Mouse (Mus musculus) erythroblast, adult 5-6 weeks (primary cell): ENCODE results near the gene Gm40193. TPM values are rescaled to one million over a fixed set of nuclear protein-coding genes. Genes with fewer than 3 reads are reported as not detected.

ENCODE experiments used
- ATAC-seq: replicated peaks from 2 replicates; pipeline ENCODE4 v1.8.0; 2016; ENCODE audit warnings: moderate number of reproducible peaks, mild to moderate bottlenecking, moderate TSS enrichment, inconsistent platforms; ENCODE audit not compliant: poor library complexity, low FRiP score, severe bottlenecking
- total RNA-seq, 2 experiments: library from RNA; stranded (forward) in 1 of 2; stranded (reverse) in 1 of 2; fragments of 150-400 nt in 1 of 2; fragments of 200-764, 138-1000 nt in 1 of 2; gene quantifications; 2 replicates each; pipeline versions ENCODE4 v1.2.3 to v1.2.4; 2015 to 2017; ENCODE audit warnings: low replicate concordance in 2 of 2

Gene Gm40193
- total RNA-seq, 2 experiments from 2014 or later = not detected

- no peak for ATAC-seq
Observed at GRCm38 (mm10) chr11:70511242-70511641, 21.5 kb downstream of the Gm40193 start.

GRCm38 (mm10) chr11:70509753-70510564 lies 22.8 kb downstream of the Gm40193 start:
- ATAC-seq = no peak

- no peak for ATAC-seq
Observed at GRCm38 (mm10) chr11:70506962-70507515, 25.7 kb downstream of the Gm40193 start.

GRCm38 (mm10) chr11:70506385-70506784 lies 26.4 kb downstream of the Gm40193 start:
- no peak for ATAC-seq

- no peak for ATAC-seq
Observed at GRCm38 (mm10) chr11:70504970-70505369, 27.8 kb downstream of the Gm40193 start, which contains the start of gene Tm4sf5. Gene Tm4sf5, plus strand, starts transcription at chr11:70505244.

- no peak for ATAC-seq
Observed at GRCm38 (mm10) chr11:70502018-70502417, 30.7 kb downstream of the Gm40193 start.

GRCm38 (mm10) chr11:70500476-70500812 lies 32.3 kb downstream of the Gm40193 start:
- ATAC-seq = no peak

- ATAC-seq = 0 out of 2 replicates have a peak, but pooled peaks have one; percentile 35
Observed at GRCm38 (mm10) chr11:70499566-70500475, 32.9 kb downstream of the Gm40193 start.

- no peak for ATAC-seq
Observed at GRCm38 (mm10) chr11:70489684-70490083, 43.1 kb downstream of the Gm40193 start.

GRCm38 (mm10) chr11:70489138-70489537 lies 43.6 kb downstream of the Gm40193 start:
- no peak for ATAC-seq

- ATAC-seq = no peak
Observed at GRCm38 (mm10) chr11:70487816-70488215, 44.9 kb downstream of the Gm40193 start.

GRCm38 (mm10) chr11:70485498-70485897 lies 47.2 kb downstream of the Gm40193 start:
- no peak for ATAC-seq

Other genes starting within 250 kb of the Gm40193 start
- 0.96 and 2.5 TPM in 2 replicates for gene Alox12e, start 210.3 kb downstream of the Gm40193 start, total RNA-seq (2015; ENCODE audit: low replicate concordance)
- gene Alox12e, start 210.3 kb downstream of the Gm40193 start, total RNA-seq (2017; ENCODE audit: low replicate concordance) = 0.42 TPM in 1 of 2 replicates, not detected in the other
- gene Alox15, start 180.9 kb downstream of the Gm40193 start, total RNA-seq (2015; ENCODE audit: low replicate concordance) = 14.4 and 37.1 TPM in 2 replicates
- 5.7 and 26.6 TPM in 2 replicates for gene Alox15, start 180.9 kb downstream of the Gm40193 start, total RNA-seq (2017; ENCODE audit: low replicate concordance)
- gene Pelp1, start 122.9 kb downstream of the Gm40193 start, total RNA-seq (2015; ENCODE audit: low replicate concordance) = 1.7 and 9.4 TPM in 2 replicates
- gene Pelp1, start 122.9 kb downstream of the Gm40193 start, total RNA-seq (2017; ENCODE audit: low replicate concordance) = 1.1 and 3.6 TPM in 2 replicates
- gene Arrb2, start 100.3 kb downstream of the Gm40193 start, total RNA-seq (2015; ENCODE audit: low replicate concordance) = 37.4 and 64.9 TPM in 2 replicates
- gene Arrb2, start 100.3 kb downstream of the Gm40193 start, total RNA-seq (2017; ENCODE audit: low replicate concordance) = 37.1 and 38.1 TPM in 2 replicates
- 11.5 and 20.5 TPM in 2 replicates for gene Med11, start 81.0 kb downstream of the Gm40193 start, total RNA-seq (2015; ENCODE audit: low replicate concordance)
- gene Med11, start 81.0 kb downstream of the Gm40193 start, total RNA-seq (2017; ENCODE audit: low replicate concordance) = 5.4 and 6.2 TPM in 2 replicates
- gene Zmynd15, start 73.5 kb downstream of the Gm40193 start, total RNA-seq (2015; ENCODE audit: low replicate concordance) = not detected in 2 replicates
- gene Zmynd15, start 73.5 kb downstream of the Gm40193 start, total RNA-seq (2017; ENCODE audit: low replicate concordance) = not detected in 2 replicates
- not detected in 2 replicates for gene Cxcl16, start 73.0 kb downstream of the Gm40193 start, total RNA-seq (2015; ENCODE audit: low replicate concordance)
- not detected in 2 replicates for gene Cxcl16, start 73.0 kb downstream of the Gm40193 start, total RNA-seq (2017; ENCODE audit: low replicate concordance)
- gene Tm4sf5, start 27.7 kb downstream of the Gm40193 start, total RNA-seq (2015; ENCODE audit: low replicate concordance) = not detected in 2 replicates
- gene Tm4sf5, start 27.7 kb downstream of the Gm40193 start, total RNA-seq (2017; ENCODE audit: low replicate concordance) = not detected in 2 replicates
- gene Vmo1, start 18.3 kb downstream of the Gm40193 start, total RNA-seq (2015; ENCODE audit: low replicate concordance) = not detected in 2 replicates
- not detected in 2 replicates for gene Vmo1, start 18.3 kb downstream of the Gm40193 start, total RNA-seq (2017; ENCODE audit: low replicate concordance)
- not detected in 2 replicates for gene Gltpd2, start 13.7 kb downstream of the Gm40193 start, total RNA-seq (2015; ENCODE audit: low replicate concordance)
- gene Gltpd2, start 13.7 kb downstream of the Gm40193 start, total RNA-seq (2017; ENCODE audit: low replicate concordance) = not detected in 2 replicates
- 33.4 and 43.5 TPM in 2 replicates for gene Psmb6, start 7.6 kb downstream of the Gm40193 start, total RNA-seq (2015; ENCODE audit: low replicate concordance)
- 55.5 and 62.5 TPM in 2 replicates for gene Psmb6, start 7.6 kb downstream of the Gm40193 start, total RNA-seq (2017; ENCODE audit: low replicate concordance)
- 0.42 TPM in 1 of 2 replicates, not detected in the other for gene Pld2, start 7.1 kb upstream of the Gm40193 start, total RNA-seq (2015; ENCODE audit: low replicate concordance)
- gene Pld2, start 7.1 kb upstream of the Gm40193 start, total RNA-seq (2017; ENCODE audit: low replicate concordance) = not detected in 2 replicates
- gene Mink1, start 29.9 kb upstream of the Gm40193 start, total RNA-seq (2015; ENCODE audit: low replicate concordance) = 3.6 and 6.0 TPM in 2 replicates
- gene Mink1, start 29.9 kb upstream of the Gm40193 start, total RNA-seq (2017; ENCODE audit: low replicate concordance) = 0.98 and 1.3 TPM in 2 replicates
- not detected in 2 replicates for gene 4930544D05Rik, start 82.9 kb upstream of the Gm40193 start, total RNA-seq (2015; ENCODE audit: low replicate concordance)
- gene 4930544D05Rik, start 82.9 kb upstream of the Gm40193 start, total RNA-seq (2017; ENCODE audit: low replicate concordance) = not detected in 2 replicates
- gene Chrne, start 86.3 kb upstream of the Gm40193 start, total RNA-seq (2015; ENCODE audit: low replicate concordance) = not detected in 2 replicates
- not detected in 2 replicates for gene Chrne, start 86.3 kb upstream of the Gm40193 start, total RNA-seq (2017; ENCODE audit: low replicate concordance)
- 0.84 TPM in 1 of 2 replicates, not detected in the other for gene Gp1ba, start 106.2 kb upstream of the Gm40193 start, total RNA-seq (2015; ENCODE audit: low replicate concordance)
- 0.42 TPM in 1 of 2 replicates, not detected in the other for gene Gp1ba, start 106.2 kb upstream of the Gm40193 start, total RNA-seq (2017; ENCODE audit: low replicate concordance)
- gene Rnf167, start 114.3 kb upstream of the Gm40193 start, total RNA-seq (2015; ENCODE audit: low replicate concordance) = 146 and 222 TPM in 2 replicates
- 217 and 308 TPM in 2 replicates for gene Rnf167, start 114.3 kb upstream of the Gm40193 start, total RNA-seq (2017; ENCODE audit: low replicate concordance)
- 17.1 and 20.1 TPM in 2 replicates for gene Slc25a11, start 114.5 kb upstream of the Gm40193 start, total RNA-seq (2015; ENCODE audit: low replicate concordance)
- 16.2 and 16.6 TPM in 2 replicates for gene Slc25a11, start 114.5 kb upstream of the Gm40193 start, total RNA-seq (2017; ENCODE audit: low replicate concordance)
- gene Pfn1, start 121.7 kb upstream of the Gm40193 start, total RNA-seq (2015; ENCODE audit: low replicate concordance) = 414 and 492 TPM in 2 replicates
- 125 and 193 TPM in 2 replicates for gene Pfn1, start 121.7 kb upstream of the Gm40193 start, total RNA-seq (2017; ENCODE audit: low replicate concordance)
- 1.5 and 2.9 TPM in 2 replicates for gene Eno3, start 124.3 kb upstream of the Gm40193 start, total RNA-seq (2015; ENCODE audit: low replicate concordance)
- gene Eno3, start 124.3 kb upstream of the Gm40193 start, total RNA-seq (2017; ENCODE audit: low replicate concordance) = 3.3 and 6.0 TPM in 2 replicates
- gene Spag7, start 136.5 kb upstream of the Gm40193 start, total RNA-seq (2015; ENCODE audit: low replicate concordance) = 10.6 and 31.3 TPM in 2 replicates
- gene Spag7, start 136.5 kb upstream of the Gm40193 start, total RNA-seq (2017; ENCODE audit: low replicate concordance) = 21.4 and 25.6 TPM in 2 replicates
- gene Camta2, start 155.2 kb upstream of the Gm40193 start, total RNA-seq (2015; ENCODE audit: low replicate concordance) = 2.9 and 5.4 TPM in 2 replicates
- 0.77 and 1.5 TPM in 2 replicates for gene Camta2, start 155.2 kb upstream of the Gm40193 start, total RNA-seq (2017; ENCODE audit: low replicate concordance)
- gene Inca1, start 167.2 kb upstream of the Gm40193 start, total RNA-seq (2015; ENCODE audit: low replicate concordance) = not detected in 2 replicates
- not detected in 2 replicates for gene Inca1, start 167.2 kb upstream of the Gm40193 start, total RNA-seq (2017; ENCODE audit: low replicate concordance)
- gene Kif1c, start 167.6 kb upstream of the Gm40193 start, total RNA-seq (2015; ENCODE audit: low replicate concordance) = 0.58 and 1.3 TPM in 2 replicates
- 2.4 and 2.8 TPM in 2 replicates for gene Kif1c, start 167.6 kb upstream of the Gm40193 start, total RNA-seq (2017; ENCODE audit: low replicate concordance)
- gene Zfp3, start 231.3 kb upstream of the Gm40193 start, total RNA-seq (2015; ENCODE audit: low replicate concordance) = 5.0 TPM in 1 of 2 replicates, not detected in the other
- not detected in 2 replicates for gene Zfp3, start 231.3 kb upstream of the Gm40193 start, total RNA-seq (2017; ENCODE audit: low replicate concordance)